Mouse (Mus musculus) cerebellum, postnatal 4 days (tissue): ENCODE data around the gene Fam181a.

Experiments
- DNase-seq, 2 experiments: peaks; one replicate each; pipeline ENCODE4 v3.0.0; 2022; ENCODE audit warnings: low spot score in 2 of 2, mixed read lengths in 1 of 2

Gene Fam181a

DNA sequence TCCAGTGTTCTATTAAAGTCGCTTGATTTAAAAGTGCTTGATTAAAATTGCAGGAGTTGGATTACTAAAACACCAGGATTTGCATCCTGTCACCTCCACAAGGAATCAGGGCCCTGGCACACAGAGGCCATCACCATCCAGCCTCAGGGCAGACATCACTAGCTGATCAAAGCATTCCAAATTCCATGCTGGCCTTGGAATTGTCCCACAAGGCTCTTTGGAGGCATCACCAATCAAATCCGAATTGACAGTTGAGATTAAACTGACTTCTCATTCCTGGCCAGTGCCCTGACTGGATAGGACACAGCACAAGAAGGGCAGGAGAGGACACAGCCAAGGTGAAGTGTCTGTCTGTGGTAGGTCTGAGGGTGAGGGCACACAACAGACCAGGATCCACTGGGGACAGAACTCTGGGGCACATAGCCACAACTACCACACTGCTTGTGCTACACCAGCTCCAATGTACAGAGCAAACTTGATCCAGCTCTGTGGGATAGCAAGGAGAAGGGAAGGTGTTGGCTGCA, at the start of gene Fam181a:
Gene Fam181a (plus strand): TSS at position 232 of the 524 bp plus-strand sequence.
- no peak for DNase-seq

DNA sequence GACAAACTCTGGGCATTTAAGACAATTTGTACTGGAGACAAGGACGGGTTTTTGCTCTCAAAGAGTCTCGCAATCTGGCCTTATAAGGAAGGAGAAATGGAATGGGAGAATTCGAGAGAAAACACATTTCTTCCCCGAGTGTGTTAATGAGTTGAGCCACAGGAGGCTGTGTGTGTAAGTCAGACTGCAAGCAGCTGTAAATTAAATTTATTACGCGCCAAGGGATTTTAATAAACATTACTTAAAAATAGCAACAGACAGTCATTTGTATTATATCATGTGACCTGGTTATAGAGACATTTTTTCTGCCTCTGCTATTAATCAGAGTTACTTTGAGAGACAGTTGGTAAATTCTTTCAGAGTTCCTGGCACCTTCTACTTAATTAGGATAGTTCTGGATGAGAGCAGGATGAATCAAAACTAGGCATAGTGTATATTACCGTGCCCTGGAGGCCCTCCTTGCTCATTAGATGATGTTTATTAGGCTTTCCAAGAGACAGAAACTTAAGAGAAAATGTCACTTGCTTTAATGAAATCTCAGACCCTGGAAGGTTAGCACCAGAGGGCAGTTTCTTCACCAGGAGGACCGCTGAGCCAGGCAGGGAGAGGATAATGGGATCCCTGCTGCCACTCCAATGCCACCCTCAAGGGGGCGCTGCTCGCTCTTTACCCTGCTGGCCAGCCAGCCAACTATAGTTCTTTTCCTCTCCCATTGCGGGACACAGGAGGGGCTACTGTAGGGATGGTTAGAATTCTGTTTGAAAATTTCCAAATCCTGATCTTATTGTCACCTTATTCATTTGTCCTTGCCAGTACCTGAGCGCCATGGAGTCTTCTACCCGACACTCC, 48.5 kb upstream of the Fam181a start:
- DNase-seq: no peak

DNA sequence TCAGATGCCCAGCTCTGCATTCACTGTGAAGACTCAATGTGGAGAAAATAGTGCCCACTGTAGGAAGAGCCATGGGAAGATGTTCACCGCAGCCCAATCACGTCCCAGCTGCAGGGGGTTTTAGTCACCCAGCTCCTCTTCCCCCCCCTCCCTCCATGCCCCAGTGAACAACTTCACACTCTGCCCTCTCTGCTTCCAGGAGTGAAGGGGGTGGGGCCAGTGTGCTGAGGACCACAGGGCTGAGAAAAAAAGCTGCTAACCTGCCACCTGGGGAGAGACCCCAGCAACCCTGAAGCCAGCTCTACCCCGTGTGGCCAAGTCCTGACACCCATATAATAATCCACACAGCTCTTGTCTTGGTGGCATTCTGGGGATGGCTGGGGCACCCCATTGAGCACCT, 44.2 kb upstream of the Fam181a start:
- no peak for DNase-seq

DNA sequence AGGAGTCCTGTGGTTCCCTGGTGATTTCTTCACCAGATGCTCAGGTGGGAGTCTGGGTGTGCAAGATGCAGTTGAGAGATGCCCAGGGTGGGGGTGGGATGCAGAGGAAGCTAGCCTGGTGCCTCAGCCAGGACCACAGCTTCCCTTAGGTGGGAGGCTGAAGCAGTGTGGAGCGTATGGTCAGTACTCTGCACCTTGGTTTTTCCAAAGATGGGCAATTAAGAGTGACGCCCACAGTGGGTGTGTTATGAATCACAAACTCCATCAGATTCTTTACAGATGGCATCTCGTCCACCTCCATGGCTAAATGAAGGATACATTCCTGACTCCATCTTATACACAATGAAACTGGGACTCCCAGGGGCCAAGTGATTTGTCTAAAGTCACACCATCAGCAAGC, 38.6 kb upstream of the Fam181a start:
- DNase-seq: no peak

DNA sequence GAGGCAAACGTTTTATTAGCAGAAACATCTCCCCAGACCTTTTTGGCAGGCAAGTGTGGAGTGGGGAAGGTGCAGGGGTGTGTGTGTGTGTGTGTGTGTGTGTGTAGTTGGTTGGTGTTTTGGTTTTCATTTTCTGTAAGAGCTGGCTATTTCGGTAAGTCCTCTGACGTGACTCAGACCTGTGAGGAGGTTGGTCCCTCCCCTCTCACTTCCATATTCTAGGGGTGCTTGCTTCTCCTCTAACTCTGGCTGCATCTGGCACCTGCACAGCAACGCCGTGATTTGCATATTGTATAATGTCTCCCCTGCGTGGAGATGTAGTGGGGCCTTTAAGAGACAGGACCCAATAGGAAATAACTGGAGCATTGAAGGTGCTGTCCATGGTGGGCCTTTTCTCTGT, 37.7 kb upstream of the Fam181a start:
- DNase-seq: no peak

DNA sequence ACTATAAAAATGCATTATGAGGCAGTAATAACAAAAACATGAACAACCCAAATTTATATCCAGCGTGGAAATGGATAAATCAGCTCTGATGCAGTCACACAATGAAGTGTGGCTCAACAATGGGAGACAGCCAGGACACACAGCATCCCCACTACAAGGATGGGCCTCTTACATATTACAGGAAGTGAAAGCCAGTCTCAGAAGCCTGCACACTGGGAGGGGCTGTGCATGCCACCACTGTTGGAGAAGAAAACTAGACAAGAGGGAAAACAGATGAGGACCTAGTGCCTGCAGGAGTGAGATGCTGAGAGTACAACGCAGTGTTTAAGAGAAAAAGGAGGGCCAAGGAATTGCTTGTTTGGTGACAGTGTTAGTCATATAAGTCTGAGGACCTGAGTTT, 37.0 kb upstream of the Fam181a start:
- no peak for DNase-seq

DNA sequence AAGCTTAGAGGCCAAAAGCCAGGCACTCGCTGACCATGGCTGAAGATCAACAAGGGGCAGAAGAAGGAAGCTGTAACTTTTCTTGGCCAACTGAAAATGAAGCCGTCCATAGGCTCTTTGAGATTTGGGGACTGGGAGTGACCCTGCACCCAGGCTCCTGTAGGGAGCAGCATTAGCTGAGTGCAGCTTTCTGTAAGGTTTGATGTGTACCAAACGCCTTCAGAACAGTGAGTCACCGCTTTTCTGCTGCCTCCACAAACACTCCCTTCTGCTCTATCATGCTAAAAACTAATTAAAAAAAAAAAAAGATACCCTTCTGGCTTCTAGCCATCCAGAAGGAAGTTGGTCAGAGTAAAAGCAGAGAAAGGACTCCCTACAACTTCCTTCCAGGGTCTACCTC, 34.4 kb upstream of the Fam181a start:
- DNase-seq: no peak

DNA sequence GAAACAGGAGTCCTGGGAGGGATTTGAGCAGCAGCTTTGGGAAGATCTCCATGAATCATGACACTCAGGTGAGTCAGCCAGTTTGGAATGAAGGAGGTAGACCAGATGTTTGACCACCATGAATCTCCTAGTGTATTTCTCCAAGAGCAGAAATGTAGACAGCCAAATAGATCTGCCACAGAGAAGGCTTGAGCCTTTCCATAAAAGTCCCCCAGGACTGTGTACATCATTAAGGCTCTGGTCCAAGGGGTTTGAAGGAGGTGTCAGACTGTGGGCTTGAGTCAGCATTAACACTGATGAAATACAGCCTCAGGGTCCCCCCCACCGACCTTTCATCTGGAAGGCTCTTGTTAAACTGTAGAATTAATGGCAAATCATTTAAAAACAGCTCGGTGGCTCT, 29.3 kb upstream of the Fam181a start:
- no peak for DNase-seq

DNA sequence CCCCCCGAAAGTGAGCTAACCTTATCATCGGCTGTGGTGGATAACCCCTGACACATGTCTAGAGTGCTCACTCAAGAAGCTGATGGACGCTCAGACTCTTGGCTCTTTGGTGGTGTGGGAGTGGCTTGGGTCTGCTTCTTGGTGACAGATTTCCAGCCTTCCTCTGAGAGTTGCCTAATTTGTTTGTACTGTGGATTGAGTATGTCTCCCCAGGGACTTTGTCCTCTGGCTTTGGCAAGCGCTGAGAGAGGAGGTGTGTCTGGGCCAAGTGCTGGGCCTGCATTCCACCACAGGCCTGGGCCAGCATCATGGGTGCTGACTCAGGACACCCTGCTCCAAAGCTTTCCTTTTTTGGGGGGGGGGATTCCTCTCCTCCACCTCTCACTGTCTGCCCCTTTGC, 28.9 kb upstream of the Fam181a start:
- no peak for DNase-seq

DNA sequence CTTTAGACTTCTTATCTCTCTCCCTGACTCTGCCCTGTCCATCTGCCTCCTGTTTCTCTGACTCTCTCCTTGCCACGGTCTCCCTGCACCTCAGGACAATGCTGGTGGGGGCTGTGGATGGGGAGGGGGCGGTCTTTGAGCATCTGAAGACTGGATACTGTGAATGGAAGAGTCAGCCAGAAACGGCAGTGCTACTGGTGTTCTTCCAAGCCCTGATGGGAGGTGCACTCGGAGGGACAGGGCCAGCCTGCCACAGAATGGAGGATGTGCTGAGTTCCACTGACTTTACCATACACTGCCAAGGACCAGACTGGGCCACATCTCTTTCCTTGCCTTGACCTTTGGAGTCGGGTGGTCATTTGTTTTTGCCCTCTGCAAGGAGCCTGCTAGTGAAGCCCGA, 27.8 kb upstream of the Fam181a start:
- no peak for DNase-seq

DNA sequence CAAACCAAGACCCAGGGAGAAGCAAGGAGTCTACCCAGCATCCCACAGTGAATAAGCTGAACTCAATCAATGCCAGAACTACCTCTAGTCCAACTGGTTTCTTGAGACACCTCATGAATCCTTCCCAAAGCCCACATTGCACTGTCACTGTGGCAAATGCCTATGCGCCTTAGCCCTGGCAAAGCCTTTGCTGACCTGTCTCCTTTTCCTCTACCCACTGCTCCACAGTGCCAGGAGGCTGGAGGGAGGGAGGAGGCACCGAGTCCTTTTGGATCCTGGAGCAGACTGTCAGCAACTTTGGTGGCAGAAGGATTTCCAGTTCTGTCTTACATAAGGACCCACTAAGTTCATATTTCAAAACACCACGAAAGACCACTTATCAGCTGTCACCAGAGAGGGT, 27.4 kb upstream of the Fam181a start:
- DNase-seq: no peak

DNA sequence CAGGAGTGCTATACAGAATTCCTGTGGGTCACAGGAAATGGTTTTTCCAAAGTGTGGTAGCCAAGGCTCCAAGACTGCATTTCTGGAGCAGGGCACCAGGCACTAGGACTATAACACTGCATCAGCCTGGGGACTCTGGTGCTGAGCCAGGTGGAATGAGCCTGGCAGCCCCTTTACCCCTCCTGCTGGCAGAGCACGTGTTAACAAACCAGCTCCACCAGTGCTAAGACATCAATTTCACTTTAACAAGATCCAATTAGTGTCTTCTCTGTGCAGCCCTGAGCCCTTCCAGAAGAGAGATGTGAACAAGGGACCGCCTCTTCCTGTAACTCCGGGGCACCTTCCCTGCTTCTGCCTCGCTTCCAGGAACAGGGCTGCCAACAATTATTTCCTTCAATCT, 23.5 kb upstream of the Fam181a start:
- no peak for DNase-seq

DNA sequence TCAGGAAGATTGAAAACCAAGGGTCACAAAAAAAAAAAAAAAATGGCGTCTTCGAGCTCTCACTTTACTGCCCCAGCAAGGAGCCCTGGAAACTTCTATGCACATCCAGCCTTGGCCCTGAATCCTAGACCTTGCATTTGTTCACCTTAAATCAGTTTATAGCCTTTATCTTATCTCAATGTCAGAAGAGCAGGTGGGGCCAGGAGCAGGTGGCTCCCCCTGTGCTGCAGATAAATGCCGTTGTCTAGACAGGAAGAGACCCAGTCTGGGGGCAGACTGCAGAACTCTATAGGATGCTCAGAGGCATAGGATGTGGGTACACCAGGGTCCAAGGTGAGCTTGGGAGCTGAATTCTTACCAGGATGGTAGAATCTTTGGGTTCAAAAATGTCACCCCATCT, 18.4 kb upstream of the Fam181a start:
- DNase-seq: no peak

DNA sequence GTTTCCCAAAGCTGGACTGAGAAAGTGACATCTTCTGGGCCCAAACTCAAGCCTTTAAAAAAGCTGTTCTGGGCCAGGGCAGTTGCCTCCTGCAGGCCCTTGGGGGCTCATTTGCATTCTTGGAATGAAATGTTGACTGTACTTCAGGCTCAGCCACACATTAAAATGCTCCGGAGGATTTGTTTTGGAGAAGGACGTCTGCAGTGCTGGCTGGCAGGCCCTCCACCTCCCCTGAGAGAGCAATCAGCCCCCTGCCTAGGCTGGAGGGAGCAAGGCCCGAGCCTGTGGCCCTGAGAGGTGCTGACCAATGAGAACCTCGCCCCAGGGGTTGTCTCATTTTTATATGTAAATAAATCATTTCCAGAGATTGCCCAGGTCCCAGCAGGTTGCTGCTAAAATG, 14.5 kb upstream of the Fam181a start:
- no peak for DNase-seq

DNA sequence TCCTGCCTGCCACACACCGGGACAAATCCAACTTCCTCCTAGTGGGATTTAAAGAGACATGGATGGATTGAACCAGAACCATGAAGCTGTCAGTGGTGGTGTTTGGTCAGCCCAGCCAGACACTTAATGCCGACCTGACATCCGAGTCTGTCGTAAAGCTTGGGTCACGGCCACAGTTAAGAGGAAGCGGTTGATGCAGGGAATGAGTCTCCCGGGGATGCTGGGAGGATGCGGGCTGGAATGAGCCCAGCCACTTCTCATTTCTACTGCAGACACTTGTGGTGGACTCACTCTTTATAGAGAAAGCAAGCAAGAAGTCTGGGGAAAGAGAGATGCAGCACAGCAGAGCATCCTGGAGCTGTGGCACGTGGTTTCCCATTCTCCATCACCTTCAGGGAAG, 10.3 kb upstream of the Fam181a start:
- no peak for DNase-seq

DNA sequence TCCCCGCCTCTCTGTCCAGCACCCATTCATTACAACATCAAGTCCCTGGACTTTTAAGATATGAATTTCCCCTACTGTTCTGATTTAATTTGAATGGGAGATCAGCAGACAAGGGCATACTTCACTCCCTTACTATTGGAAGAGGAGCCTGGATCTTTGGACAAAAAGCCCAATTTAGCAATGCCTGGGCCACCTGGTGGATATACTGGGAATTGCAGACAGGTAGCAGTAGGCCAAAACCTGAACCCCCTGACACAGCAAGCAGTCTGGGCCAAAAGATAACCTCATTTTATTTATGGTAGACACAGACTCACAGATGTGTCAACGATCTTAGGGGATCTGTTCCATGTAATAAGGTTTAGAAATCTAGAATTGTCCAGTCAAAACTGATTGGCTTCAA, 9.1 kb upstream of the Fam181a start:
- DNase-seq: peak; percentile 55 to 71

DNA sequence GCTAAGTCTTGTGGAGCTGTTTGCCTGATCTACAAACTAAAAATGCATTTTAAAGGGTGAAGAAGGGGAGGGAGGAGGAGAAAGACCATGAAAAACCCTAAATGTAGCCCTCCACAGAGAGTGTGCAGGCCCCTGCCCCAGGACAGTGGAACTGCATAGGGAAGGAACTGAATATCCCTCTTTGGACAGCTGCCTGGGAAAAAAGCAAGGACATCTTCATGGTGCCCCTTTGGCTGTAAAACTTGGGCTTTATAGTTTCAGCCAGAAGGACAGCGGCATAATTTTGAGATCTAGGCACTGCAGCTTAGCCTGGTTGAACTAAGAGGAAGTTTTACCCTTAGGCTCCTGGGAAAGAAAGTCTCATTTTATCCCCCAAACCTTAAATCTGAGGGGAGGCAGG, 7.8 kb upstream of the Fam181a start:
- DNase-seq: no peak

DNA sequence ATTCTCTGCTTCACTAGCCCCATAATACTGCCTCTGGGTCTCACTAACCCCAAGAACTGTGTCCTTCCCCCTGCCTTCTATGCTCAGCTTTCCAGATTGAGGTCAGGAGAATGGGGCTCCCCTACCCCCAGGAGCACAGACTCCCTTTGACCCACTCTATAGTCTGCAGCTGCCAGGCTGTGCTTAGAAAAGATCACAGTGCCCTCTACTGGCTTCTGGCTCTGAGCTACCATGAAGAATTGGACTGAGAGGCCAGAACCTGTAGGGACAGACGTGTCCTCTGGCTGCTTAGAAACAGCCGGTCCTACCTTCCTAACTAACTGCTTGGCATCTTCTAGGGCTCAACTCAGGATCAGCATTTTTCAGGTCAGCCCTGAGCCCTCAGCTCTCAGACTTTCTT, 4.6 kb upstream of the Fam181a start:
- DNase-seq: no peak

DNA sequence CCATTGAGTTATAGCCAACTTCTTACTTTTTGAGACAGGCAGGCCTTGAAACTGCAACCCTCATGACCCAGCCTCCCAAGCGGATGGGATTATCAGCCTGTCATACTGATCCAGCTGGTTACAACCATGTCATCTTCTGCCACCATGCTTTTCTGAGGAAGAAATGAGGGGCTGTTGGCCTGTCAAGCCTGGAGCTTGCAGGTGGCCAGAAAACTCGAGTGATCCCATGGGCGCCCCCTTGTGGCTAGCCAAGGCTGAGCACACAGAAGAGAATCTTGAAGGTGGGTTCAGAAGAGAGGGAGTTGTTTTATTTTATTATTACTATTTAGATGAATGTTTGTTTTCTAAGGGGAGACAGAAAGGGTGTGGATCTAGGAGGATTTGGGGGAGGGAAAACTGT, 4.1 kb upstream of the Fam181a start:
- DNase-seq: peak; percentile 61

DNA sequence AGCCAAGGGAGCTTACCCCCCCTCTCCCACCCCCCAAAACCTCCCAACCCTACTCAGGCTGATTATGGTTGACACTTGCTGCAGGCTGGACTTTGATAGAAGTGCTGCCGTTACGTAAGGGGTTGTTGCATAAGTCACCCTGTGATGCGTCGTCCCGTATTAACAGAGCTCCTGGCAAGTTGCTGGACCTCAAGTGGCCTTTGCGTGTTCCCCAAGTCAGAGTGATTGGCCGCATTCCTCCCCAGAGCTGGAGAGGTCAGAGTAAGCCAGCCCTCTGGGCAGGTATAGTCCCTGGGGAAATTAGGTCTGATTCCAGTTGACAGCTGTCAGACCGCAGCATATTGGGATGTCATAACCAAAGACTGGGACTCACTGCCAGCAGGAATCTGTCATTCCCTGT, 1.1 kb downstream of the Fam181a start:
- DNase-seq: no peak

DNA sequence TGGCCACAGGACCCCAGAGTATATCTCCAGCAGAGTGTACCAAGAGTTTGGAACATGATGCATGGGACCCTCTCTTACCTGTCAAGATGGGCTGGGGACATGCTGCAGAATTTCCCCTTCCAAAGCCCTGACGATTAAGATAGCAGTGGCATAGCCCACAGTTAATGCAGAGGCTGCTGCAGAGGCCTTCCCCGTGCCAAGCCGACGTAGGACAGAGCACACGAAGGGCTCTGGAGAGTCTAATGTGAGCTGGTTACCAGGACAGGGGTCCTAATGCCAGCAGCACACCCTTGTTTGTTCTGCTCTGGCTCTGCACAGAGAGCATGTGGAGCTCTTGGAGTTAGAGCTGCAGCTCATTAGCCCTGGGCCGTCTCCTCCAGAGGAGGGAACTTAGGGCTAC, 2.5 kb downstream of the Fam181a start:
- no peak for DNase-seq

DNA sequence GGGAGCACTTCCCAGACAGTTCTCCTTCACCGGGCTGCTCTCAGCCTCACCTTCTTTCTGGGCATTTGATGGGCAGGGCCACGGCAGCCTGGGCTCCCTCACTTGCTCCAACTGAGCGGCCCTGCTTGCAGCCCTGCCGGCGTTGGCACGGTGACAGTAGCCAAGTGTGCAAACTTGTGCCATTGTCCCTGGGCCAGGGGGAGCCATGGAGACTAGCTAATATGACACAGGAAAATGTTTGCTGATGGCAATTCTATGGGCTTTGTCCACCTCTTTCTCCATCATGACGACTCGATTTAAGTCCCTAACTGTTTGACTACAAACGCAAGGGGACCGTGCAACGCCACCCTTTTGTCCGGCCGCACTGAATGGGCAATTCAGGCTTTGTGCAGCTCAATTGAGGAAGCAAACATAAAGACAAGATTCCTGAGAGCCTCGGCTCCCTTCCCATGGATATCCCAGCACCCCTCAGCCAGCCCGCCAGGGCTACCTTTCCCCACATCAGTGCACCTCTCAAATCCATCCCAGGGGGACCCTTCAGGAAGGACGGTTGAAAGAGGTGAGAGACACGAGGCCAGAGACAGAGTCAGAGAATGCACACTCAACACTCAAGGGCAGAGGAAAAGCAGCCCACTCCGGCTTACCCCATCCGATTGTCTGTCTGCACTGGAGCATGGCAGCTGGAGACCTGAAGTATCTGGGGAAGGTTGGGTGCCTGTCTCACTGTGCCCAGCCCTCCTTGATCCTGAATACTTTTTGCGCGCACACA, 3.3 kb downstream of the Fam181a start:
- DNase-seq: peak; percentile 46 to 63
